Mouse (Mus musculus) Muller cell, postnatal 12 days (primary cell): Measurements from ENCODE around the gene Hsf5.

Experiments used
- DNase-seq: peaks from one replicate; pipeline ENCODE4 v3.0.0-alpha.2; 2015; ENCODE audit errors: inconsistent ontology term

The Hsf5 gene

DNA sequence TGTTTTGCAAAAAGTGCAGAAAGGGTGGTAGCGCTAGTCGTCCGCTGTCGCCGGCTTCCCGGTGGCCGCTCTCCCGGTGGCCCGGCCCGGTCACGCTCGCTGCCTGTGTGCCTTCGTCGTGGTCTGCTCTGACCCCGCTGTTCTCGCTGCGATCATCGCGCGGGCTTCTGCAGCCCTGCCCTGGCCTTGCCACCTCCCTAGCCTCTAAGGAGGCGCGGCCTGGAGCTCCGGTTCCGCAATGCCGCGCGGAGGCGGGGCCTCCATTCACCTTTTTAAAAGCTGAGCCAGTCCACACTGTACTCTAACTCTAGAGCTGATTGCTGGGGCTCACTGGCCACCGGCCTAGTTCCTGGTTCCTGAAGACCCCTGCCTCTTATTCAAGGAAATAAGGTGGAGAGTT, 22.2 kb downstream of the Hsf5 start:
- peak; percentile 68 for DNase-seq

DNA sequence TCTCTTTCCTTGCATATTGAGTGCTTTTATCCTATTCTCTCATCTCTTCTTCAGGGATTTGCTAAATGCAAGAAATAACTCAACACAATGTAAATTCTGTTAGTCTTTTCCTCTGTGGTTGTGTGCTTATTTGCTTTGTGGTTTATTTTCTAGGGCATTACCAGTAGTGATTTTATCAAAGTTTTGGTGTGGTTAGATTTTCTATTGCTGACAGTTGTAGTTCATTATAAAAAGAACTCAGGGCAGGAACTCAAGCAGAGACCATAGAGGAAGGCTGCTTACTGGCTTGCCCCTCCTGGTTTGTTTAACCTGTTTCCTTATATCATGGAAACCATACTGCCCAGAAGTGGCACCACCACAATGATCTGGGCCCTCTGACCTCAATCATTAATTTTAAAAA, 25.9 kb downstream of the Hsf5 start:
- DNase-seq, result no peak

DNA sequence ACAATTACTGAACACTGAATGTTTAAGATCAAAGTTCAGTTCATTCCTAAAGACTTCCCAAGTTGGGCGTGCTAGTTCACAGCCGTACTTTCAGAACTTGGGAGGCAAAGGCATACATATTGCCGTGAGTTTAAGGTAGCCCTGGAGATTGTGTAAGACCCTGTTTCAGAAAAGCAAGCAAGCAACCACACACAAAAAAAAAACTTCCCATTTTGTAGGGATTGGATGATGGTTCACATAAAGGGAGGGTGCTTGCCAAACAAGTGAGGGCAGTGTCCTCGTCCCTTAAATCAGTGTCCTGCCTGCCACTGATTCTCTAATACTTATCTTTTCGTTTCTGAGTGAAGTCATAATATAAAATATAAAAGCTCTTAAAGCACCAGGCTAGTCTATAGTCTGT, 37.7 kb downstream of the Hsf5 start:
- no peak for DNase-seq

DNA sequence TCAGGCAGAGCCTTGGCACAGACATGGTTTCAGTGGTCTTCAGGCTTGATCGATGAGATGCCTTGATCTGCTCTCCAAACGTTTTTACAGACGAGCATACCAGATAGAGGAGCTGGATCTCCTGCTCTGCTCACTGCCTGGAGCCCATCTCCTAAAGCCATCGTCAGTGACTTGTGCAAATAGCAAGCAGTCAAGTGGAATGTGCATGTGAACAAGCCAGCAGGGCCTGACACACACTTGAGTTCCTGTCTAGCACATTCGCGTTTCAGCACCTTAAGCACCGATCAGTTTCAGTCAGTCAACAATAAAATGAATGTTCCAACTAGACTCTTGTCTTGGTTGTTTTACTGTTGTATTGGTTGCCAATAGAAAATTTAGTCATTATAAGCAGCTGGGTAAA, 42.3 kb downstream of the Hsf5 start:
- DNase-seq, result no peak

DNA sequence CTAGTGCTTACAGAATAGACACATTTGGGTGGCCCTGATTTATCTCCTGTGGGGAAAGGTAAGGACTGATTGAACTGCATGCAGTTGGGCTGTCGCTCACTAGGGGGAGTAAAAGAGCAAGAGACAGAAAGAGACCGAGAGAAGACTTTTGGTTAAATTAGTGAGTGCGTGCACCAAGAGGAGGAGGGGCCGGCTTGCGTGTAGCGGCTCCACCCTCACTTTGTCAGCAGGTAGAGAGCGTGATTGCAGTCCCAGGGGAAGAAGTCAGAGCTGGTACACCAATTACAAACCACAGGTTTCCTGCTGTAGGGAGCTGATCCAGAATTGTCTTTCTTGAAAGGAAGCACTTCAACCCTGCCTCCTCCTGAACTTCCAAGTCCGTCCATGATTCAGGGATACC, 45.4 kb downstream of the Hsf5 start, which contains the start of gene Rnf43:
Gene Rnf43 (plus strand): TSS at position 316 of the 400 bp plus-strand sequence.
- DNase-seq, result peak; percentile 74

DNA sequence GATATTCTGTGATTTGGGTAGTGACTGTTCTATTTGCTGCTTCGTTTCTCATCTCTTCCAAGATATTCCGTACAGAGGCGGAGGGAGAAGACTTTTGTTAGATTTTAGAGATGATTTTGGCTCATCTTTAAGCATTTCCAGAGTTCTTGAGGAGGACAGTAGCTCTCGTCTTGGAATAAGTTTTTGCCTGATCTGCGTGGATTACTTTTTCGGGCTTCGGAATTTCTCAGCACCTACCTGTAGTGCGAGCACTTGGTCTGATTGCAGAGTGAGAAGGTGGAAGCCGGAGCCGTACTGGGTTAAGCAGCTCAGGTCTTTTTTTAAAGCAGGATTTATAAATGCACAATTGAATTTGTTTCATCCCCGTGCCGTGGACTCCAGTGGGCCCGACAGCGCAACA, 45.9 kb downstream of the Hsf5 start:
- no peak for DNase-seq

DNA sequence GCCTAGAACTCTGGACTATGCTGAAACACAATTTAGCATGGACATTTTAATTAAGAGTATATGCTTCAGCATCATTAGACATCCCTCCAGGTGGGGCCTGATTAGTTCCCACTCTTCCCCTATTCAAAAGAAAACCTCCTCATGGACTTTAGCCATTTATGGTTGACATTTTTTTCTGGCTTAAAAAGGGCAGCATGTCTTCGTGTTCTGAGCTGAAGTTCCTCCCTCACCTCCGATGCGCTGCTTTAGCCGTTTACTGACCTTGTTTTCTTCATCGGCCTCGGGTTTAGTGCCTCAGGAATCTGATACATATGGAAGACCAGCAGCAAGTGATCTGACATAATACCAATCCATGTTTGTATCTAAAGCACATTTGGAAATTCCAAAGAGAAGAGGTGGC, 47.0 kb downstream of the Hsf5 start:
- DNase-seq, result no peak

DNA sequence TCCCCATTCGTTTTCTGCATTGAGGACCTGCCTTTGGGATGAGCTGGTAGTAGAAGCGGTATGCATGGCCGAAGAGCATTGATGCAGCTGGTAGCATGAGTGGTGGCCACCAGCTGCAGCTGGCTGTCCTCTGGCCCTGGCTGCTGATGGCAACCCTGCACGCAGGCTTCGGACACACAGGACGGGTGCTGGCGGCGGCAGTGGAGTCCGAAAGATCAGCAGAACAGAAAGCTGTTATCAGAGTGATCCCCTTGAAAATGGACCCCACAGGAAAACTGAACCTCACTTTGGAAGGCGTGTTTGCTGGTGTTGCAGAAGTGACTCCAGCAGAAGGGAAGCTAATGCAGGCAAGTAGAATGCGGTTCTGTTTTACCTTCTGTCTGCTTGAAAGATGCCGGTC, 47.6 kb downstream of the Hsf5 start:
- DNase-seq, result no peak

DNA sequence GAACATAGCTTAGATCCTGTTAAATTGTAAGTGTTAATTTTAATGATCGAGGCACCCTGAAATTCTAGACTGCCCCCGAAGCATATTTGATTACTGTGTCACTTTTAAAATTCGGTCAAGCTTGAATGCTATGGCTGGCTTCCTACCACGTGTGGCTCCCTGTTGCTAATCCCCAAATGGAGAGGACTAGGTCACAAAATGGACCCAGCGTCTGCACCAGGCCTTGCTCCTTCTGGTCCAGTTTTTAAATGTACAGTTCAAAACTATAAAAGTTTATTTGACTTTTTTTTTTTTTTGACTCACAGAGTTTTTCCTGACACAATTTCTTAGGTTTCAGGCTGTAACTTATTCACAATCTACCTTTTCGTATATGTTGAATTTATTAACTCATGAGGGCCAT, 48.3 kb downstream of the Hsf5 start:
- no peak for DNase-seq

DNA sequence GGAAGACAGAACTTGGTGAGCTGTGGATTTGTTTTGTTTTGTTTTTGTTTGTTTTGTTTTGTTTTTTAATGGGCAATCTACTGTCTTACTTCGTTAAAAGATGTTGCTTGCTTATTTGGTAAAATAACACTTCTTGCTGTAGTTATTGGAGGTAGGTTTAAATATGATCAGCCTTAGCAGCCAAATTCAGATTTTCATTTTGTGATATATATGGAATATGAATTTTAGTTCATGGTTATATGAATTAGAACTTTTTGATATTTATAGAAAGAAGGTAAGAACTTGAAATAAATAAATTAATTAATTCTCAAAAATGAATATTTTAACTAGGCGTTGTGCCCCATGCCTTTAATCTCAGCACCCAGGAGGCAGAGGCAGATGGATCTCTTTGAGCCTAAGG, 48.7 kb downstream of the Hsf5 start:
- DNase-seq, result no peak

DNA sequence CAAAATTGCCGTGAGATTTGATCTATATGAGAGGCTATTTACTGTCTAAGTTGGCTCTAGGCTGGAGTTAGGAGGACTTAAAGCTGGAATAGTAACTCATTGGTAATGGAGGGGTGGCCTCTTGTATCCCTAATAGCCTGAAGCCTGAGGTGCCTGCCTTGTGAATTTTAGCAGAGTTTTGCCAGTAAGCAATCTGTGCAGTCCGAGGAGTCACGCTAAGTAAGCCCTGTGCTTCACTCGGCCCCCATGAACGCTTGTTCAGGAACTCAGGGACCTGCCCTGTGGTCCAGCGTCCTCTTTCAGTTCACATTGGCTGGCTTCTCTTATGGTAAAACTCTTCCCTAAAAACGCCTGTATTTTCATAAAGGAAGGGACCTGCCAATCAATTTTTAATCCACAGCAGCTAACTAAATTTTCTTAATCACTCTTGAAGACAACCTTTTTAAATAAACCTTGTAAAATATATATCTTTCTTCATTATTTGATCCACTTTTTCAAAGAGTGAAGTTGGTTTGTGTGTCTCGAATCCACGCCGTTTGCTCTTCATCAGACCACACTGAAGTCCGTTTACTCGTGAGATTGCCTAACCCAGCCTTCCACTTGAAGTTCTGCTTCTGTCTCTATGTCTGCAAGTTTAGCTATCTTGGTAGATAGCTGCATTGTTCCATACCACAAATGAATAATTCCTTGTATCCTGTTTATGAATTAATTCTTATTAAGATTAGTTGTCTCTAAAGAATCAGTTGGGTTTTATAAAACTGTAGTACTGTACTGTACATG, 49.5 kb downstream of the Hsf5 start:
- no peak for DNase-seq

DNA sequence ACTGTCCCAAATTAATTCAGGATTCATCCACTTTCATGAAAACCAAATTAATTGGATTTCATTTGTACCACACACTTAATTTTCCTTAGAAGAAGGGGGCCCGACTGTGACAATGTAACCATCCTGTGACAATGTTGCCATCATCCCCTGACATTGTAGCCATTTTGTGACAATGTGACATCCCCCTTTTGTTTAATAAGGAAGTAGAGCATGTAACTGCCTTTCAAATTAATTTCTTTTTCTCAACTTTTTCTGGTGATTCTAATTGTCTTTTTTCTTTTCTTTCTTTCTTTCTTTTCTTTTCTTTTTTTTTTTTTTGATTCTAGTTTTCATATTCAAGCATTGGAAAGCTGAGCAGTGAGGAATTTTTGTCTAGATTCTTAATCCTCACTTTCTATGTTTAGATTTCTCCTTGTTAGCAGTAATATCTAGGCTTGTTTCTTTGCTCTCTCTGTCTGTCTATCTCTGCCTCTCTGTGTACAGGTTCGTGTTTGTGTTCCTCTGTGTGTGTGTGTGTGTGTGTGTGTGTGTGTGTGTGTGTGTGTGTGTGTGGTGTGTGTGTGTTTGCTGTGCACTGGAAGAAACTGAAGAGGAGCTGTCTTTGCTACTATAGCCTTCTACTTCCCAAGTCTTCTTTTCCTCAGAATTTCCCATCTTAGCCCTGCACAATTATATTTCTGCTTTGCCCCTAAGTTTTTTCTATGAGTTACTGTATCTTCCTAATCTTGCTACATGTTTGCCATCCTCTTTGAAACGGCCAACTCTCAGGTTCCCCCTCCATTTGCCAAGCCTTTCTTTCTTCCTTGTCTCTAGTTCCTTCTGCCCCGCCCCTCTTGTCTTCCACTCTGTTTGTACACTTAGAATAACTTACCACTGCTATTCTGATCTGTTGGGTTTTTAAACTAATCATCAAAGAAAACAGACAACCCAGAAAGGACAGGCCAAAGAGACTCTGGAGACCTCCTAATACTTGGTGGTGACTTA, 50.4 kb downstream of the Hsf5 start:
- DNase-seq, result no peak

DNA sequence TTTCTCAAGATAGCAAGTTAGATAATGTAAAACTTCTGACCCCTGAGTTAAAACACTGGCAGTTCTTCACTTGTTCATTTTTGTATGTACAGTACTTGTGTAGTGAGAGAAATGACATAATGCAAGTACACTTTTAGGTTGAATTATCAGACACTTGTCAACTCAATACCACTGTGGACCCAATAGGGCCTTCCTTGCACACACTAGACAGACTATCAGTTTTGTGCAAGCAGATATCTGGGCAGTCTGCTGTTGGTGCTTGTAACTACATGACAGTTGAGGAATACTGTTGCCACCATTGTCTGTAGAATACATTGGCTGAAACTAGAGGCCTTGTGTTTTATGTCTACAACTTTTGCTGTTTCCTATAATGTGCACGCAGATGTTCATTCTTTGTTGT, 56.3 kb downstream of the Hsf5 start:
- DNase-seq, result no peak

DNA sequence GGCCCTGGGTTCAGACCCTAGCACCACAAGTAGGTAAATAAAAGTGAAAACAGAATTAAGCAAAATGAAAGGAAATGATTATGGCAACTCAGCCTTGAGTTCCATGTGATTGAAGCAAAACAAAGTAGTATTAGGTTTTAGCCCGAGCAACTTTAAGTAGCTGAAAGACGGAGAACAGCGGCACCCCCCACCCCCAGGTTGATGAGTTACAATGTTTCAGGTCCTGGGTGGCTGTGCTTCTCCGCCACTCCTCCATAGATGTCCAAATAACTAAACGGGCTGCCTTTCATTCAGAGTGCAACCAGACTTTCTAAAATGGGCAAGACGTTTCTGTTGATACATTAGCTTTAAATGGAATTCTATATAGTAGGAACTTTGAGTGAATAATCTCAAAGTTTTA, 58.6 kb downstream of the Hsf5 start:
- DNase-seq, result no peak

DNA sequence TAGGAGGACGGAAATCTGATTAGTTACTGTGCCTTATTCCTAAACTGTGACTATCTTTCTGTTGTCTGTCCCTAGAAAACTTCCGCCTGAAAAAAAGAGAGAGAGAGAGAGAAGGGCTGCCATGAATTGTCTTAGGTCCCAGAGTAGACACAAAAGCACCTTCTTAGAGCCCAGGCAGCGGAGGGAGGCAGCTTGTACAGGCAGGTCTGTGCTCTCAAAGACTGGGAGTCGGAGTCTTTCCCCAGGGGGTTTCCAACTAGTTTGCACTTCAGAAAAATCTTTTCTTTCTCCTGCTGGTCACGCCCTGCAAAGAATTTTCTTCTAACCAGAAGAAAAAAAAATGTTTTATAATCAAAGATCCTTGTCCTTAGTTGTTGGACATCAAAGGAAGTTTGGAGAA, 60.8 kb downstream of the Hsf5 start:
- DNase-seq, result no peak

DNA sequence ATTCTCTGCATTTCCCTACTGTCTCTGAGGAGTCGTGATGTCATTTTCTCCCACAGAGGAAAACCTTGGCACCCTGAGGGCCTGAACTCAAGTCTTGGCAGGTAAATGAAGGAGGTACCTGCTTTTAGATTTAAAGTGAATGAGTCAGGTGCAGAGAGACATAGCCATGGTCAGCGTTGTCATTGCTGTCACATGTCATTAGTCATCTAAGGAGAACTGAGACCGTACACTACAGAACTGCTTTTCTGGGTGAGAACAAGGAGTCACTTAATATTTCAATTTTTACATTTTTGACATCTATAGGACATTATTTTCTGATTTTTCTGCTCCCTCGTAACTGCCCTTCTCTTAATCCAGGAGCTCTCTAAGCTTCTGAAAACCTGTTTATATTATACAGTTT, 61.6 kb downstream of the Hsf5 start:
- DNase-seq, result no peak

DNA sequence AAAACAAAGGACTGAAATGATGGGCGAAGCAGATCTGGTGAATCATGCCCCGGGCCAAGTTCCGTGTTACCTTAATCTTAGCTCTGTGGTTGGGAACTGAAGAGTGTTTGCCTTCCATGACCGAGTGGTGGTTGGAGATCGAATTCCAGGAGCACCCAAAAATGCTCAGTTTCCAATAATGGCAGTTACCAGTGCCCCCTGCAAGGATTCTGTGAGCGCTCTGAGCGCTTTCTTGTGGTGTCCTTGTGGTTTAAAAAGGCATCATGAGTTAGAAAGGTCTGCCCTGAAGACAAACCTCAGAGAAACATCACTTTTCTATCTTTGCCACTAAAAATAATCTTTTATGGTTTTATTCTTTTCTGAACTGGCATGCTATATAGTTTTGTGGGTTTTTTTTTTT, 62.0 kb downstream of the Hsf5 start:
- DNase-seq, result no peak

DNA sequence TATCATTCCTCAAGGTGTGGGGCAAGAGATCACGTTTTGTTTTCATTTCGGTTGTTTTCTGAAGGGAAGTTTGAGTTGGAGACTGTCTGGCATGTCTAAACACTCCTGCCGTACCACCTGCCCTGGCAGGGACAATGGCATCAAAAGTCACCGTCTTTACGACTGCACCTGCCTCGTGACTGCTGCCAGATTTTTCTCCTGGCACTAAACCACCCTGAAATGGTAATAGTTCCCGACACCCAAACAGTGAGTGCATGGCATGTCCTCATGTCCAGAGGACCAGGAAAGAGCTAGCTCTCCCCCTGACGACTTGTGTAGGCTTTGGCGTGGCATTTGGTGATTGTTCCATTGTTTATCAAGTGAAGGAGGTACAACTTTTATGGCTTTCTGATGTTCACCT, 63.8 kb downstream of the Hsf5 start:
- no peak for DNase-seq

DNA sequence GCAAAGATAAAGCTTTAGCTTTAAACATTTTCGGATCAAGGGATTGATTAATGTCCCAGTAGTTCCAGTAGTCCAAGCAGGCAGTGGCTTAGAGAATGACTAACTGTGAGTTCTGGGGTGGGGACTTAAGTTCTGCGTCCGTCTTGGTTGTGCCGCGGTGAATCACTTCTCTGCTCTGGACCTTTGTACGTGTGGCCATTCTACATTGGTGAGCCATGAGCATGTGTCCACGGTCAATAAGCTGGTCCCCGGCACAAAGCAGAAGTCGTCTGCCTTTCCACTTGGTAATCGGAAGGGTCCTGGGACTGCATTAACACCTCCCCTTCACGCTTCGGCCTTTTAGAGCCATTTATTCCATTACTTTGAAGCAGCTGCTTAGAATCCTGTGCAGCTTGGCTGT, 65.1 kb downstream of the Hsf5 start:
- no peak for DNase-seq

DNA sequence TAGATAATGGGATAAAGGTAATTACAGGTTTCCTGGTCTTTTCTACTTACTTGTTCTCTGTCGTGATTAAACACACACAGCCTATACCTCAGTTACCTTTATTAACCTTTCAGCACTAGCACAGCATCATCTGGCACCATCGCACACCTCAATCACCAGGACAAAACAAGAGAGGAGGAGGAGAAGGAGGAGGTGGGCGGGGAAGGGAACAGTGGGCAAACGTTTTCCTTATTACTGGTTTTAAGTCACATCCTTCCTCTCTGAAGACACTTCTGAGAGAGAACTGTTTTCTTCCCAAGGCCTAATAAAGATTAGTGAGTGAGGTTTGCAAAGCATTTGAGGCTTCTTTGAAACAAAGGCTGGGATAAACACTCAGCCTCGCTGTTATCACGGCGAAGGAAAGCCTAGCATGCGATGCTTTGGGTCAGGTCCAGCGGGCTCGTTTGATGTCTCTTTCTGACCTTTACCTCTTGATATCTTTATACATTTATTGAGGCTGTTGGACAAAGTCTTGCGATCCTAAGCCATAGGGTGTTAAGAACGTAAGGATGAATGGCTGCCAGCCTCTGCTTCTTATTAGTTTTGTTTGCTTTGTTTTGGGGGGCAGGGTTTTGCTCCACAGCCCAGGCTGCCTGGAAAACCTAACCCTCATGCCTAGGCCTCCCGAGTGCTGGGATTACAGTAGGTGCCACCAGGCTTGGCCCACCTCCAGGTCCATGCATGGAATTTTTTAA, 66.0 kb downstream of the Hsf5 start:
- DNase-seq, result no peak

DNA sequence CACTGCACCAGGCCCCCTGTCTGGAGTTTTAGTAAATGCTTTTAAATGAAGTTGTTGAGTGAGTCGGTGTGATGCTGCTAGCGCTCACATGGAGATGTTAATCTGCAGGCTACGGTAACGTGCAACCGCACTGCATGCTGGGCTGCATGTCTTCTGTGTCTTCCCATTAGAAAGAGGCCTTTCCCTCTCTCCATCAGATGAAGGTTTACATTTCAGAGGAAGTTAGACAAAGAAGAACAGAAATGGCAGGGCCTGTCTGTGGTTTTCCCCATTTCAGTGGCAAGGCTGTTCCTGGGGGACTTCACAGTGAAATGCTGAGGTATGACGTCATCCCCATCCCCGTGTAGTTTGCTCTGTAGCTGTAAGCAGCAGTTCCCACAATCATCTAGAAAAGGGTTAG, 69.4 kb downstream of the Hsf5 start:
- no peak for DNase-seq
